Mouse (Mus musculus) bone marrow macrophage, adult 2 months (primary cell): ENCODE measurements at regions not wholly inside any gene's neighbourhood (a gene's known extent, or its start where the extent isn't known, plus 50 kb on each side); places are given as distances from the start of the nearest gene placed in this dataset.

Experiments used
- CTCF ChIP-seq: IDR thresholded peaks from 2 replicates; pipeline ENCODE4 v1.5.1; 2012; ENCODE audit warnings: low read depth, mild to moderate bottlenecking, low read length, moderate library complexity
- POLR2A ChIP-seq: IDR thresholded peaks from 2 replicates; pipeline ENCODE4 v1.6.1; 2012; ENCODE audit warnings: mild to moderate bottlenecking, low read depth, low read length, borderline replicate concordance

DNA sequence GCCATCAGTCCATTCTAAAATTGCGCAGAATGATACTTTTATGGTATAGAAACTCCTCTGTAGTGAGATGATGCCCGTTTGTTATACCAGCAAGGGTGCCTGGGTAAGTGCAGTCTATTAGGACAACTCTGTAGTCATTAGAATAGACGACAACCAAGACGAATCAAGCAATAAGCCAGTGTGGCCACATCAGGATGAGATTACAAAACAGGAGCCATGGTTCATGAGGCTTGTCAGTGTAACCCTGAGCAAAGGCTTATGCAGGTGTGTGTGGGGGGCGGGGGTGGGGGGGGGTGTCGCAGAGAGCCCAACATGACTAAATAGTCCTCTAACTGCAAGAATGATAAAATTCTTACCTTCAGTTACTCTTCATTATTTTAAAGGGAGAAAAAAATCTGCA, 243.5 kb downstream of the Cd83 start:
- TF ChIP-seq POLR2A: no peak
- no peak for TF ChIP-seq CTCF
